Mouse (Mus musculus): ENCODE measurements around the gene Col6a4.

GRCm38 (mm10) chr9:106130250-106130649 lies 33.7 kb upstream of the Col6a4 start:
- TF ChIP-seq POLR2A (IDR thresholded peaks at IDR 0.05; ENCODE audit: low read depth, low read length) = no peak
- TF ChIP-seq CTCF (IDR thresholded peaks at IDR 0.05; ENCODE audit: borderline replicate concordance, insufficient read depth, low read length) = no peak
